Mouse (Mus musculus) lung, embryonic 16.5 days (tissue): ENCODE measurements at regions not wholly inside any gene's neighbourhood (a gene's known extent, or its start where the extent isn't known, plus 50 kb on each side); places are given as distances from the start of the nearest gene placed in this dataset.

Experiments
- ATAC-seq: fragments of 200-750 bp; cut with Nextera tagmentation; 2 replicates; pipeline ENCODE4 v1.8.0; 2017; ENCODE audit warnings: low read depth, mild to moderate bottlenecking, moderate library complexity
- H3K27ac ChIP-seq: fragments of 300-500 bp; sonication (generic); 2 replicates; pipeline ENCODE4 v1.5.1; 2014; ENCODE audit warnings: mild to moderate bottlenecking, control low read depth, low read length
- H3K27me3 ChIP-seq: fragments of 300-500 bp; sonication (generic); 2 replicates; pipeline ENCODE4 v1.6.1; 2014; ENCODE audit warnings: low read depth, low read length, mixed read lengths; ENCODE audit not compliant: control insufficient read depth, insufficient read depth
- H3K36me3 ChIP-seq: fragments of 300-500 bp; sonication (generic); 2 replicates; pipeline ENCODE4 v1.6.1; 2014; ENCODE audit warnings: low read length; ENCODE audit not compliant: control insufficient read depth, insufficient read depth
- H3K4me1 ChIP-seq: fragments of 300-500 bp; sonication (generic); replicated peaks from 2 replicates; pipeline ENCODE4 v1.6.1; 2014; ENCODE audit warnings: low read length, mixed read lengths; ENCODE audit not compliant: control insufficient read depth, insufficient read depth
- H3K4me2 ChIP-seq: fragments of 300-500 bp; sonication (generic); 2 replicates; pipeline ENCODE4 v1.6.1; 2014; ENCODE audit warnings: low read depth, low read length, control low read depth
- H3K4me3 ChIP-seq: fragments of 300-500 bp; sonication (generic); 2 replicates; pipeline ENCODE4 v1.5.1; 2014; ENCODE audit warnings: mild to moderate bottlenecking, low read length, control low read depth
- H3K9ac ChIP-seq: fragments of 300-500 bp; sonication (generic); 2 replicates; pipeline ENCODE4 v1.6.1; 2014; ENCODE audit warnings: low read length, control low read depth
- H3K9me3 ChIP-seq: fragments of 300-500 bp; sonication (generic); 2 replicates; pipeline ENCODE4 v1.6.1; 2016; ENCODE audit warnings: low read length; ENCODE audit not compliant: control insufficient read depth
- WGBS: fragments of 180-500 bp; shearing (Covaris S2); extraction: QIAGEN DNeasy Blood & Tissue Kit; methylation state at CpG from one replicate; pipeline ENCODE4 v1.1.7; 2014; 5-methylcytosine and 5-hydroxymethylcytosine counted together

DNA sequence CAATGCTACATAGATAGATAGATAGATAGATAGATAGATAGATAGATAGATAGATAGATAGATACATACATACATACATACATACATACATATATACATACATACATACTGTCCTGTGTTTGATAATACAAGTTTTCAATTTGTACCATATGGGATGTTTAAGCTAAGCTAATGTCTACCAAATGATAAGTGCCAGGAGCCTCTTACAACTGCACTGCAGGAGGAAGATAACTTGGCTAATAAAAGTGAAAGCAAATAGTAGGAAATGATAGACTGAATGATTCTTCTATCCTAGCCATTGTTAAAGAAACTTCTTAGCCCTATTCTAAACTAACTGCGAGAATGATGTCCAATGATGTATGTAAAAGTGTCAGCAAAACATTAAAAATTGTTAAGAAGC, 68.1 kb upstream of the P2ry1 start:
- 73% methylated on average over 1 of the region's 1 CpGs for WGBS
- no peaks in the 10 kb centered on the region for H3K9me3 ChIP-seq
- no peak overlapping the region for H3K9ac ChIP-seq
- no peak for ATAC-seq
- H3K4me3 ChIP-seq = no peak overlapping the region
- no peak overlapping the region for H3K4me2 ChIP-seq
- no peaks in the 10 kb centered on the region for H3K36me3 ChIP-seq
- H3K27me3 ChIP-seq = no peaks in the 10 kb centered on the region
- no peak overlapping the region for H3K27ac ChIP-seq
- no peaks in the 10 kb centered on the region for H3K4me1 ChIP-seq

DNA sequence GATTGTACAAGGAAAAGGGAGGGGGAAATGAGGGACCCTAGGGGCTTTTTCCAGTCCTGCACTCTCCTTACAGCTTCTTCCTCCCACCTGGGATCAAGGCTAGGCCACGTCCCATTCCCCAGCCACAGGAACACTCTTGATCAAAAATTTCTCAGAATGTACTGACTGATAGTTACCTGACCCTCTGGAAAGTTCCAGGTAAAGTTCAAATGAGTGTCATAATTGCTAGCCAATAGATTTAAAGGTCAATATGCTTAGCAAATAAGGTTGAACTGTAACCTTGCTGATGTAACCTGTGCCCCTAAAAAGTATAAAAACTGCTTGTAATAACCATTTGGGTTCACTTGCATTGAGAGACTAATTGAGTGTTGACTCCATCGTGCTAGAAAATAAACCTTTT, 61.1 kb upstream of the P2ry1 start:
- Histone ChIP-seq H3K9ac (no peak overlapping the region), H3K4me2 (no peak overlapping the region), H3K9me3 (no peaks in the 10 kb centered on the region), H3K27me3 (no peaks in the 10 kb centered on the region), H3K4me3 (no peak overlapping the region), H3K4me1 (no peaks in the 10 kb centered on the region), H3K27ac (no peak overlapping the region), H3K36me3 (no peaks in the 10 kb centered on the region)
- WGBS = 75% methylated on average over 2 of the region's 2 CpGs
- no peak for ATAC-seq

DNA sequence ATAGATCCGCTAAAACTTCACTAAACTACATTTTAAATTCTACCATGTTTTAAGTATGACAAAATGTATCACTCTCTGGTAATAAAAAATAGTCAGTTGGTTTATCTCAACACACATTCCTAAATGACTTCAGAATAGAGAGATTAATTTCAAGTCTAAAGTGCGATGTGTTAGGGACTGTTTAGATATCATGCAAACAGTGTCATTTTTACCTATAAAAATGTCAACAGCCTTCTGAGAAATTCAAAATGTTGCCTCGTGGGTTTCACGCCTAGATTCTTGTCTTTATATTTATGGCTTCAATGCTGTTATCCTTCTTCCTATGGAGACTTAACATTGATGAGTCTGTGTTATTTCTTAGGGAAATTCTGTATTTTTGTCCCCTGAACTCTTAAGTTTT, 53.7 kb upstream of the P2ry1 start:
- H3K9ac ChIP-seq = no peak overlapping the region
- no peaks in the 10 kb centered on the region for H3K36me3 ChIP-seq
- WGBS = 48% methylated on average over 4 of the region's 4 CpGs
- ATAC-seq = no peak
- no peak overlapping the region for H3K4me3 ChIP-seq
- H3K27me3 ChIP-seq = no peaks in the 10 kb centered on the region
- no peak overlapping the region for H3K4me2 ChIP-seq
- no peak overlapping the region for H3K27ac ChIP-seq
- H3K9me3 ChIP-seq = no peaks in the 10 kb centered on the region
- H3K4me1 ChIP-seq = no peaks in the 10 kb centered on the region
